Mouse (Mus musculus): ENCODE data around the gene Kmt2b.

DNA sequence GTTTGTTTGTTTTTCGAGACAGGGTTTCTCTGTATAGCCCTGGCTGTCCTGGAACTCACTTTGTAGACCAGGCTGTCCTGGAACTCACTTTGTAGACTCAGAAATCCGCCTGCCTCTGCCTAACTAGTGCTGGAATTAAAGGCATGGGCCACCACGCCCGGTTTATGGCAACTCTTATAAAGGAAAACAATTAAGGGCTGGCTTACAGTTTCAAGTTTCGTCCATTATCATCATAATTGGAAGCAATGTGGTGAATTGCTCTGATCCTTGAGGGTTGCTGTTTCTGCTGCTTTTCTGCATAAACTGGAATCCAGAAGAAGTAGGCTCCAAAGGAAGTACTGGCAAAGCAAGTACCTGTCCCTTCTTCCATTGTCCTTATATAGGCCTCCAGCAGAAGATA, 38.1 kb upstream of the Kmt2b start:
- TF ChIP-seq CTCF (IDR thresholded peaks at IDR 0.05; ENCODE audit: control insufficient read depth, insufficient read depth, low read length) (no peak), POLR2A (IDR thresholded peaks at IDR 0.05; ENCODE audit: borderline replicate concordance, control insufficient read depth, low read depth, low read length) (no peak)
